Mouse (Mus musculus) kidney, postnatal 36 days (tissue): ENCODE results near the gene Hdgfl3.
A peak's percentile ranks its signal among the peaks of the same experiment; 100 is the strongest.

Experiments
- DNase-seq, 2 experiments: peaks; one replicate each; pipeline ENCODE4 v3.0.0; 2021 to 2022; ENCODE audit warnings: mixed read lengths in 2 of 2

Hdgfl3 gene

DNA sequence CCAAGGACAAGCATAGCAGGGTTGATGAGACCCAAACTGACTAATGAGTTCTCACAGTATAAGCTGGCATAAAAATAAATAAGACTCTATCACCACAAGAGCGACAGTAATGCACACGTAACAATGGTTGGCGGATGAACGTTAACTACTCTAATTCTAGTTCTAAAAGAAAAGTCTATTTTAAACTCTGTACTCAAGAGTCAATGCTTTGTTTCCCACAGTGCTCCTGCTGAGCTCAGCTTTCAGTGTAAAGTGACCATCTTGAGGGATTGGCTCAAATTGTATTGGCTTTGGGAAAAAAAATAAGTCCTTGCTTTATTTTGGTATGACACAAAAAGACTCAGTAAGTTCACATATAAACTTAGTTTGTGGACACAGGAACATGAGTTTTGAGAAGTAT is 49.1 kb downstream of the Hdgfl3 start:
- DNase-seq = no peak

DNA sequence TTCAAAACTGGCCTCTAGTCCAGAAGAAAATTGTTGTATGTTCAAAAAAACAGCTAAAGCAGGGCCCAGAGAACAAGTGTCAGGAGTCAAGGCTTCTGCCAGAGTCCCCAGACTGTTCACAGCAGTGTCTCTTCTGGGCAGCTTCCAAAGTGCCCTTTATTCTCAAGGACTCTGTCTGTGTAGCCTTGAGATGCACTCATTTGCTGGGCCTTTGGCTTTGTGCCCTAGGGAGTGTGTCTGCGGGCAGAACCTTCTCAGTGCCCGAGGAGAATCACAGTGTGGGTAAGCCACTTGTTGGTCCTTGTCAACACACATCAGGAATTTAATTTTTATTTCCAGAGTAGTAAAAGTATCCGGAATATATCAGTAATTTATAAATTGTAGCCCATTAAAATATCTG is 52.7 kb downstream of the Hdgfl3 start:
- DNase-seq = no peak

DNA sequence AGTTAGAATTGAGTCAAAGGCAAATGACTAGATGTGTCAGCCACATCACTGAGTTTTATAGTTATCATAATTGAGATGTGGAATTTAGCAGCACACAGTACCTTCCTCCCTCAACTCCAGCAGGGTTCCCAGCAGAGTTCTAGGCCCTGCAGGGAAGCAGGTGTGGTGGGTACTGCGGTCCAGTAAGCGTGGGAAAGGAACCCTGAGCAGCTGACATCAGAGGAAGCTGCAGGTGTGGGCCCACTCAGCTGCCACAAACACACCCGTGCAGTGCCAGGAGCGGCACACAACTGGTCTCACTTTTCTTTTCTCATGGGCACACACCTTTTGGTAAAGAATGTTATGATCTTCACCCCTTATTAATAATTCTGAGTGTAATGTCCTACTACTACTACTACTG is 53.5 kb downstream of the Hdgfl3 start:
- no peak for DNase-seq

DNA sequence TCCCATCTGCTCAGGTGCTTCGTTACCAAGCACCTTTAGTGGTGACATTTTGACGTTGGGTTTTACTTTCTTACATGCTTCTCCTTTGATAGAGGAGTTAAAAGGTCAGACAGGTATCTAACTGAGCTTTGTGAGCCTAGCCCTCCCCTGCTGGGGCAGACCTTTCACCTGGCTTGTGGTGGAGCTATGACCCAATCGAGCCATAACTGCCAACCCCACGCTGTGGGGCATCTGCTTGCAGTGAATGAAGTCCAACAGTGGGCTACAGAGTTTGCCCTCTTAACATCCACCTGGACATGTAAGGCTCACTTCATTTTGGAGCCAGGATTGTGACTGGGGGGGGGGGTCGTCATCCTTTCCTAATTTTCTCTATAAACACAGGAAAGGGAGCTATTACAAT is 54.0 kb downstream of the Hdgfl3 start:
- no peak for DNase-seq

DNA sequence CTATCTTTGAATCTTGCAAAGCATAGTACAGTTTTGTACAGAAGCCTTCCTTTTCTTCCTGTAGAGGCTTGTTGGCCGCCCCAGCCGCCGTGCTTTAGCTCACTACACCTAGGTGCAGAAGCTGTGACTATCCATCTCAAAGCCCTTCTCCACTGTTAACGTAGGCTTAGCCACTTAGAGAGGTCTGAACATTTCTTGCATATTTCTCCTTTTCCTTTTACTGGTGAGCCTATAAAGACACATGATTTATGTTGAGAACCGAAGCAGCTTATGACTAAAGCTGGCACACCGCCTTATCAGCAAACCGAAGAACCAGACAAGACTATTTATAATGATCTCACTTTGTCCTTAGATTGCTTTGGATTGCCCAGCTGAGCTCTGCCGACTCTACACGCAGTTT is 58.9 kb downstream of the Hdgfl3 start:
- no peak for DNase-seq

DNA sequence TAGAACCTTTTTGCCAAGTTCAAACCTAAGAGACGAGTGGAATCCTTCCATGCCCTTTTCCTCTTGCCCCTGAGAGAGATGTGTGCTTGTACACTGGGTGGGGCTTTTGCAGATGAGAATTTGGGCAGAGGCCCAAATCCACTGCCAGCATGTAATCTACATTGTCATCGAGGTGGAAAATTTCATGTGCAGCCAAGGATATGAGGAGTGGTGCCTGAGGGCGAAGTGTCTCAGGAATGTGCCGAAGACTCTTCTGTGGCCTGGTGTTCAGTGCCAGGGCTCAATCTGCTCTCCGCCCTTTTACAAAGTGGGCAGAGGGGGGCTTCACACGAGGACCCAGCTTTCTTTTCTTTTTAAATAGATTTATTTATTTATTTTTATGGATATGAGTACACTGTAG is 59.6 kb downstream of the Hdgfl3 start:
- DNase-seq = peak; percentile 43 to 51

DNA sequence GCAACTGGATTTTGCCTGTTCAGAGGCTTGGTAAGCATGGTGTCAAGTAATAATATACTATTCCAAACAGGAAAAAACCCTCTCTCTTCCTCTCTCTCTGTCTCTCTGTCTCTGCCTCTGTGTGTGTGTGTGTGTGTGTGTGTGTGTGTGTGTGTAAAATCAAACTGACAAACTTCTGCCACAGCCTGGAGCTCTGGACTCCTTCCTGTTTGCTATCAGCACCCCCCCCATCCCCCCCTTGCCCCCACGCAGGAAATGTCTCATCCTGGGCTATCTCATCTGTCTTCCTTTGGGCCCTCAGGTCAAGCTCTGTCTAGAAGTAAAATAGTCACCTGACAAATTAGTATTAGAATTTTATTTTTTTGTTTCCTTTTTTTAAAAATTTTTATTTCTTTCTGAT is 60.5 kb downstream of the Hdgfl3 start:
- DNase-seq = no peak

DNA sequence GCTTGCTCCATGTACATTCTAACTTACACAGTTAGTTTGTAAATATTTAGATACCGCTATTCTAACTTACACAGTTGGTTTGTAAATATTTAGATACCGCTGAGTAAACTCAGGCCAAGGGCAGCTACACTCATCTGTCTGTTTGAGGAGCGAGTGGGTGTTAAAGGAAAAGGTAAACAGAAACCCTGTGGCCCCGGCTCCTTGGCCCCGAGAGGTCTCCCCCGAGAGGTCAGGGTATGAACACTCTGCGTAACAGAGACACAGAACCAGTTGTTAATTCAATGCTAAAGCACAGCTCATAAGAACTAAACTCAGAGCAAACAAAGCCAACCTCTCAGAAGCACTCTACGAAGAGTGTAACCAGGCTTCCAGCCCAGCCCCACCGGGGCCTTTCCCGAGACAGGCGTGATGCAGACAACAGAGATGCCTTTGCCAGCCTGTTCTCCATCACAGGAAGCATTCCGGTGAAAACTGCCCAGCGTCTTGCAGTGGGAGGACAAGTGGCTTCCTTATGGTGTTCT is 61.7 kb downstream of the Hdgfl3 start:
- DNase-seq = no peak

DNA sequence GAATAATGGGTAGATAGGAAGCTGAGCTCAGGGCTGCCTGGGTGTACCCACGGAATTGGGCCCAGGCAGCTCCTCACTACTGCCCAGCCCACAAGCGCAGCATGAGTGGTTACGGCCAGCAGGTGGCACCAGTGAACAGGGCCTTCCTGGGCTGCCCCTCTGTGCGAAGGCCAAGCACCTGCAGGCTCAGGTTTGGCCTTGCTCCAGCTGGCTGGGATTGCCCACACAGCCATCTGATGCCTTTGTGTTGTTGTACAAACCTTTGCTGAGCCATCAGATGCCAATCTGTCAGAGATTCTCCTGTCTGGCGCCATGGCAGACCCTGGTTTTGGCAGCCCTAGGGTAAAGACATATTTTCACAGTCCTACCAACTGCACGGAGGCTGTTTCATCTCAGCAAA is 66.1 kb downstream of the Hdgfl3 start:
- peak; percentile 85 to 94 for DNase-seq

DNA sequence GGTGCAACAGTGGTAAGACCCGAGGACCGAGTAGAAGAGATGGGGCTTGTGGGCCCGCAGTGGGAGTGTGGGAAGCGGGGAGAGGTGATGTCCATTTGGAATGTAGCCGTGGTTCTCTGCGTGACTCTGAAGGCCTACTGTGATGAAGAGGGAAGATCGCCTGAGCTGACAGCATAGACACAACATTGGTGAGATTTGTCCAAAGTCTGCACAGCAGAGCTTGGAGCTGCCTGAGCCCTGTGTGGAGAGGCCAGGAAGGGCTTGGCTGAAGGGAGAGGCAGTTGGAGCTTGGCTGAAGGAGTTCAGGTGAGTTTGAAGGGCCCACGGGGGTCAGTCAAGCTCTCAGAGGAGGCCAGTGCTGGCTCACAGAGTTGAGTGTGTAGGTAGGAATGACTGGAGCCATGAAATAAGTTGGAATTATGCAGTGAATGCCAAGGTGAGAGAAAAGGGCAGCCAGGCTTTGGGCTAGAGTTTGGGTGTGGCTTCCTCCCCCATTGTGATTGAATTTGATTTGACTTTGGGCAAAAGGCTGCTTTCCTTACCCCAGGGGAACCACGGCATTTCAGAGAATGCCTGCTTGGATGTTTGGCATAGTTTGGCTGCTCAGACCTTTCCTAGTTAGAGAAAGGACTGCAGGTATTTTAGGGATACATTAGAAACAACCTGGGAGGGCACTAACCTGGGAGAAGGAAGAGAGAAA is 66.9 kb downstream of the Hdgfl3 start:
- DNase-seq = no peak

DNA sequence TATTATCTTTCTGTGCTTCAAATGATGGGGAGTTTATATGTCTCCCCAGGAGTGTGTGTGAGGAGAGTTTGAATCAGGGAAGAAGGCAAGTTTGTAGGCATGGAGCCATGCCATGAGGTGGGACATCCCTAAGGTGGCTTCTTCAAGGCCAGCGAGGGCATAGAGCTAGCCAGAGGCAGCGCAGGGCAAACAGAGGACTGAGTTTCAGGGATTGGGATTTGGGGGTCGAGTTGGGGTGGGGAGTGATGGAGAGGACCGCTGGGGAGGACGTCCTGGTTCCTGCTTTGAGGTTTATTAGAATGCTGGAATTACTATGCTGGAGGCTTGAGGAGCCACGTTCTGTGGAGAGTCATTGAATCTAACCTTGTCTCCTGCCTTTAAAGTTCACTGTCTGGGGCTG is 68.3 kb downstream of the Hdgfl3 start:
- no peak for DNase-seq

DNA sequence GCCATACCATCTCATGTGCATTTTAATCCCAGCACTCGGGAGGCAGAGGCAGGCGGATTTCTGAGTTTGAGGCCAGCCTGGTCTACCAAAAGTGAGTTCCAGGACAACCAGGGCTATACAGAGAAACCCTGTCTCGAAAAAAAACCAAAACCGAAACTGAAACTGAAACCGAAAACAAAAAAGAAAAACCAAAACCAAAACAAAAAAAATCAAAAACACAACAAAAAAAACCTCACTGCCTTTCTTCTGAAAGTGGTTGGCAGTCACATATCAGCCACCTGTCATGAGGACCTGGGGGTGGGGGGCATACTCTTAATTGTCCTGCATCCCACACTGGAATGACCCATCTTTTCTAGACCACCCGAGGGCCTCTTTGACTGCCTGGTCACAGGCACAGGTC is 69.7 kb downstream of the Hdgfl3 start:
- no peak for DNase-seq

DNA sequence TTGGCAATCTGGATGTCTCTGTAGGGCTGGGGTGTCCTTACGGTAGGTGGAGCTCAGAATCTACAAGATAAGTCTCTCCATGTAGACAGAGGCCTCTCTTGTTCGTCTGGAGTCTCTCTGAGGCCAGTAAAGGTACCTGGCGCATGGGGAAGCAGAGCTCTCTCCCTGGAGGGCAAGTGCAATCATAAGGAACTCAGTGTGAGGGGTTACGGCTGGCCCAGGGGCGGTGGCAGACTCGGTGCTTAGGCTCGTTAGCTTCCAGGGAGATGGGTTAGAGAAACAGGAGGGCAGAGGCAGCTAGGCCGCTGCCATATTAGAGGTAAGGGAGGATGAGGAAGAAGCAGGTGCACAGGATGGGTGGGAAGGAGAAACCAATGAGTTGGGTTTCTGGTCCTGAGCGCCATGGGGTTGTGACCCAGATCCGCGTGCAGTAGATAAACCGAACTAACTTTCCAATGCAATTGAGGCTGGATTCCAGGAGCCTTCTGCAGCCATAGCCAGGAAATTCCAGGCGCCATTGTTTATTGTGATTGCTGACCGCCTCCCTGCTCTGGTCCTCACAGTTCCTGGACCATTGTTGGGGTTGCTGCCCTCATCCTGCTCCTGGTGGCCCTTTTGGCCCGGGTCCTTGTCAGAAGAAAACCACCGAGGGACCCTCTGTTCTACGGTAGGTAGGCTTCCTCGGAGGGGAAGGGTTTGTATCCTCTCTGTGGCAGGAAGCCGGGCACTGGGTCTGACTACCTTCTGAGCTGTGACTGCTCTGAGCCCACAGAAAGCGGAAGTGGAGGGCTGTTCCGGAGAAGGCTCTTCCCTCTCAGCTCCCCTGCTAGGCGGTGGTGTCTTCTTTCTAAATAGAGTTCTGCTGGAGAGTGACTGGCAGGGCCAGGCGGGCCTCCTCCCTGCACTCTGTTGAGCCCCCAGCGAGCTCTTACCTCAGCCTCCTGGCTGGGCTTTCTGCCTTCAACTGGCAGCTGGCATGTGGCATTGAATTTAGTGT is 71.4 kb downstream of the Hdgfl3 start:
- peak; percentile 32 to 51 for DNase-seq

DNA sequence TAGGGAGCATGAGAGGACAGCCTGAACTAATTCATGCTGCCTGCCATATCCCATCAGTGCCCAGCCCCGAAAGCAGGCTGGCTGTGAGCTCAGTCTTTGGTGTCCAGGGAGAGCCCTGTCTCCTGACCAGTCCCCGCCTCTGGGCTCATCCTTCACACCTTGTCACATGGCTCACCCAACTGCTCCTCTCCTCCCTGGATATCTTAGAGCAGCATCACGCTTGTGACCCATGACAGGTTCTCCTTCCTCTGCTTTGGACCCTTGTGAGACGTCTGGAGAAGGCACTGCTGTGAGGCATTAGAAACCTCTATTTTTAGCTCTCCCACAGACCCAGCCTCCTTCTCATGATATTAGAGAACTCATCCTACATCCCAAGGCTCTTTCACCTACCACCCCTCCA is 72.4 kb downstream of the Hdgfl3 start:
- DNase-seq = no peak

DNA sequence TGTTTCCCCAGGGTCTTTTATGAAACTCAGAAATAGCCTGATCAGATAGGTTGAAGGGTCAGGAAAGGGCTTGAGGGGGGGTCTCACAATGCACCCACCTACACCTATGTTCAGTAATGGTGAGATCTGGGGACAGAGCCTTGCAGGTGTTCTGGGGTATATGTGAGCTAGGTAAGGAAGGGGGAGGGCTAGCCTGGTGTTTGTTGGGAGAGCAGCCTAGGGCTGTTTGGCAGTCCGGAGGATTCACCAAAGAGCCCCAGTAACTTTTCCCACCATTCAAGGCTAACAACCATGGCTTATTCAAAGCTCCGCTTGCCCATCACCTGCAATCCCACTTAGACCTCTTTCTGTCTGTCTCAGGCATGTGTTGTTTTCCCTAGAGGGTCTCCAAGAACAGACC is 72.8 kb downstream of the Hdgfl3 start:
- no peak for DNase-seq

DNA sequence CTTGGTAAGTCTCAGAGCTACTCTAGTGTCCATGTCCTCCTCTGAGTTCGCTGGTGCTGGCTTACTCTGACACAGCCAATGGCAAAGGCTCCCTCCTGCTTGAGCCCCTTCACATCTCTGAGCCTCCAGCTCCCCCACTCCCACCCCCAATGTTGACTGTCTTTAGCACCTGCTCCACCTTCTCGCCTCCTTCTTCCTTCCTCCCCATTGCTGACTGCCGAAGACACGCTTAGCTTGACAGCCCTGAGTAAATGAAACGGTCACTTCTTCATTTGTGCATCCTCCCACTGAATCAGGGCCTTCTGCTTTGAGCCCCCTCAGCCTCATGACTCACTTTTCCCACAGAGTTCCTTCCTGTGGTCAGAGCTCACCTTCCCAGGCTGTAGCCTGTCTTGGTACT is 73.3 kb downstream of the Hdgfl3 start:
- no peak for DNase-seq

DNA sequence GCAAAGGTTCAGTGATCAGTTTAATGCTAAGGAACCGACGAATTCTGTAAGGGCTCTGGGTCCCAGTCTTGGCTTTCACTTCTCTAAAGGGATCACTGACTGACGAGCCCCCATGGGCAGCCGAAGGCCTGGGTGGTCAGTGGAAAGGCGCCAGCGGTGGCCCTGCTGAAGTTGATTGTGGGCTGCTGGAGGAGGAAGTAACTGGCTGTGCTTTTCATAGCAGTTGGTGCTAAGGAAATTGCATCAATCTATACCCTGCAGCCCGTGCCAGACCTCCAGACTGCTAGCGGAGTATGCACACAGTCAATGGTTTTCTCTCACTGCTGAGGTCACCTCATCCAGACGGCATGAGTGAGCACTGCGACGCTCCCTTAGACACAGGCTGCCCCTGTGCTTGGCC is 74.2 kb downstream of the Hdgfl3 start:
- peak in 1 of 2 experiments; percentile 37 for DNase-seq

DNA sequence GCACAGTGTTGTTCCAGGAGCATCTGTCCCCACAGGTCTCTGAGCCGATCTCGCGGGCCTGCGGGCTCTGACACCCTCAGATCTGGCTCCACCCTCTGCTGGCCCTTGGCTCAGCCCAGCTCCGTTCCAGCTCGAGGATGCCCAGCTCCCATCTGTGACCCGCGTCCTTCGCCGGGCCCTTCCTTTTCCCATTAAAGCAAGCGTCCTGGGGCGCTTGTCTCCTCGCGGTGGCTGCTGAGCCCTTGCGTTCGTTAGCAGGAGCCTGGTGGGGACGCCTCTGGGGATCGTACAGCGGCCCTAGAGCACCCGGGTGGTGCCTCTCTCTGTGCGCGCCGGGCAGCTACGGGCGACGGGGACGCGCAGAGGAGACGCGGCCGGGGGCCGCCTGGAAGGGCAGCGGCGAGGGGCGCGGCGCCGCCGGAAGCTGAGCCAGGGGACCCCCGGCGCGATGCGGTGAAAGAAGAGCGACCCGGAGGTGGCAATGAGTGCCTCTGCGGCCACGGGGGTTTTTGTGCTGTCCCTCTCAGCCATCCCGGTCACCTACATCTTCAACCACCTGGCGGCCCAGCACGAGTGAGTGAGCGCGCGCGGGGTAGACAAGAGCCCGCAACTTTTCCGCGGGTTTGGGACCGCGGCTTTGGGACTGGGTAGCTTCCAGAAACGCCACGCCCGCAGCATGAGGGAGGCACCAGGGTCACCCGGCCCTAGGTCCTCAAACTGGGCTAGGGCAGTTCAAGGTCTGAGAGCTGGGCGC is 75.1 kb downstream of the Hdgfl3 start, which contains the start of gene Tm6sf1:
Tm6sf1 (plus strand) TSS at position 34 of the 754 bp plus-strand sequence.
- DNase-seq = peak; percentile 43 to 57

DNA sequence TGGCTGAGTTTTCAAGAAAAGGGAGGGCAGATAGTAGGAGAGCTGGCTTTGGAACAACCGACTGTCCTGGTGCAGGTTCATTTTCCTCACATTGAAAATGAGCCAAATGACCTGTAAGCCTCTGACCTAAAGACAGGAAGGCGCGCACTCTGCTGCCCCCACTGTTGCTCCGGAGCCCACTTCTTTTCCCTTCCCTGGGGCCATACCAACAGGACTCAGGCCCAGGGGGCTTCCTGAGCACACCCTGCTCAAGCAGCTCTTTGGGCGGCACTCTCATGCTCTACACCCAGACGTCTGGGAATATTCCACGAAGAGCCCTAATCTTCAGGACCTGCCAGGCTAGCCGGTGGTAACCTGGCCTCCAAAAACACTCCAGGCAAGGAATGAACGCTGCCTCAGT is 76.0 kb downstream of the Hdgfl3 start:
- DNase-seq = no peak

DNA sequence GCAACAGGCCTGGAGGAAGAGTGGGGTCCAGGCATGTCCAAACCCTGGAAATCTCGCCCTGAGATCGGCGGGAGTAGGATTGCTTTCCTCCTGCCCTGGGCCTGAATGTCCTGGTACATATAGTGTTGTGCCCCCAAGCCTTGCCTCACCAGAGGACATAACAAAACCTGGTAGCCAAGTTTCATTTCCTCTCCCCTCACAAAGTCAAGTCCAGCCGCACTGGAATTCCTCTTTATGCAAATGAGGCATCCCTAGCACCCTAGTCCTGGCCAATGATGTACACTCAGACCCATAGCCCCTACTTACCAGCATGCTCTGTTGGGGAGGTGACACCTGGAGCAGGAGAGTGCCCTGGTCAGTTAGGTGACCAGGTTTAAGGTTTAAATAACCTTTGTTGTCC is 78.1 kb downstream of the Hdgfl3 start:
- DNase-seq = no peak

DNA sequence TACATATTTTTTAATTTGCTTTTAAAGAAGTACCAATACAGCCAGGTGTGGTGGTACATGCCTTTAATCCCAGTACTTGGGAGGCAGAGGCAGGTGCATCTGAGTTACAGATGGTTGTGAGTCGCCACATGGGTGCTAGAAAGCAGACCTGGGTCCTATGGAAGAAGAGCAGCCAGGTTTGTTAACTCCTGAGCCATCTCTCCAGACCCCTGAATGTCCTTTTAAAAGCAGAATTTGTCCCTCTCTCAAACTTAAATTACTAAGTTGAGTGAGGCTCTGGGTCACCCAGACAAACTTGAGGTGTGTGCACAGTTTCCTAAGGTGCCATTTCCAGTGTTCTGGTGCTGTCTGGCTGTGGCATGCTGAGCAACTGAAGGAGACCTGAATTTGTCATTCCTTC is 78.6 kb downstream of the Hdgfl3 start, which contains the start of gene Gm10160:
Gm10160 (minus strand) TSS at position 101 of the 400 bp plus-strand sequence.
- no peak for DNase-seq

DNA sequence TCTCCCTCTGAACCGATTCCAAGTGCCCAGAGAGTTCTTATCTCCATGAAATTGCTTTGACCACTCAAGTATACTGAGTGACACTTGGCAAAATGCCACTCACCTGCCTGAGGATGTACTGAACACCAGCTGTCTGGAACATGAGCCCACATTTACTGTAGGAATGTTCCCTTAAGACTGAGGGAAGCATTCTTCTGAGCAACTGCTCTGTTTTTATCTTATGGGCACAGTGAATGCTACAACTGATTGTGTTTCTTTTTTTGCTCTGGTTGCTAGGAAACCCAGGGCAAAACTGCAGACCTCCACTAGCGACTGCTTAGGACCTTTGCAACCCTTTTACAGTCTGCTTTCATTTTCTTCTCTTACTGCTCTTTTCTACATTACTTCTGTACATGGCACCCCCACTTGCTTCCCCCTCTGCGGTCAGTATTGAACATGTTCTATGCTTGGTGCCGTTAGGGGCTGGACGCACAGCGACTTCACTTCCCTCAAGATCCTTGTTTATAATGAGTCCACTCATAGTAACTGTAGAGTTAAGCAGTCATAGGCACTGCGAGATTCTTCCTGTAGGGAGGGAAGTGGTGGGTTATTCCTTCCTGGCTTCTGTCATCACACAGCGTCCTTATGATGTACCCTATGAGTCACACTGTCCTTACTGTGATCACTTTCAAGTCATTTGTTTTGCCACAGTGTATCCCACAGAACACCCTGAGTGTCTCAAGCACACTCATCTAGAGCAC is 79.5 kb downstream of the Hdgfl3 start:
- no peak for DNase-seq
